Mouse (Mus musculus): ENCODE measurements at regions not wholly inside any gene's neighbourhood (a gene's known extent, or its start where the extent isn't known, plus 50 kb on each side); places are given as distances from the start of the nearest gene placed in this dataset.

GRCm38 (mm10) chr3:121869694-121870093, 54.6 kb upstream of the Abcd3 start:
- Histone ChIP-seq H3K27ac (ENCODE audit: low read length) (no peak overlapping the region), H3K36me3 (ENCODE audit: insufficient read depth, low read length) (no peaks in the 10 kb centered on the region), H3K4me1 (ENCODE audit: insufficient read depth, low read depth, low read length) (no peaks in the 10 kb centered on the region), H3K9ac (replicated peaks; ENCODE audit: low read depth) (no peak overlapping the region), H3K27me3 (replicated peaks; ENCODE audit: insufficient read depth, low read length) (no peaks in the 10 kb centered on the region), H3K9me3 (ENCODE audit: low read length) (no peaks in the 10 kb centered on the region), H3K4me3 (ENCODE audit: low read depth, low read length) (no peak overlapping the region), H3K4me2 (replicated peaks; ENCODE audit: low read depth, low read length) (no peak overlapping the region)
- 42% methylated on average over 4 of the region's 4 CpGs for WGBS
- DNase-seq (ENCODE audit: low spot score): no peak
- no peak for TF ChIP-seq CTCF (IDR thresholded peaks at IDR 0.05)
- no peak for TF ChIP-seq EP300 (IDR thresholded peaks at IDR 0.05)
- ATAC-seq: no peak

- TF ChIP-seq EP300 (IDR thresholded peaks at IDR 0.05) (0 out of 2 replicates have a peak, but pooled peaks have one; percentile 10), CTCF (IDR thresholded peaks at IDR 0.05) (no peak)
- Histone ChIP-seq H3K27ac (ENCODE audit: low read length) (0 out of 2 replicates have a peak overlapping the region, but pooled peaks have one; percentile 20), H3K4me3 (ENCODE audit: low read depth, low read length) (no peak overlapping the region), H3K4me2 (replicated peaks; ENCODE audit: low read depth, low read length) (no peak overlapping the region), H3K36me3 (ENCODE audit: insufficient read depth, low read length) (no peaks in the 10 kb centered on the region), H3K9me3 (ENCODE audit: low read length) (no peaks in the 10 kb centered on the region), H3K27me3 (replicated peaks; ENCODE audit: insufficient read depth, low read length) (no peaks in the 10 kb centered on the region), H3K4me1 (ENCODE audit: insufficient read depth, low read depth, low read length) (no peaks in the 10 kb centered on the region), H3K9ac (replicated peaks; ENCODE audit: low read depth) (no peak overlapping the region)
- DNase-seq (ENCODE audit: low spot score) (peak; percentile 37), ATAC-seq (peak; percentile 25; the same call in 1 of the 2 replicates)
- WGBS: 40% methylated on average over 5 of the region's 5 CpGs
Measured at GRCm38 (mm10) chr3:121867301-121867700, 52.2 kb upstream of the Abcd3 start.

GRCm38 (mm10) chr3:121864734-121865445, 49.8 kb upstream of the Abcd3 start:
- Histone ChIP-seq H3K9ac (replicated peaks; ENCODE audit: low read depth) (no peak overlapping the region), H3K9me3 (ENCODE audit: low read length) (no peaks in the 10 kb centered on the region), H3K27me3 (replicated peaks; ENCODE audit: insufficient read depth, low read length) (no peaks in the 10 kb centered on the region), H3K36me3 (ENCODE audit: insufficient read depth, low read length) (no peaks in the 10 kb centered on the region), H3K27ac (ENCODE audit: low read length) (peak overlapping the region; percentile 55), H3K4me3 (ENCODE audit: low read depth, low read length) (no peak overlapping the region), H3K4me2 (replicated peaks; ENCODE audit: low read depth, low read length) (0 out of 2 replicates have a peak overlapping the region, but pooled peaks have one; percentile 1), H3K4me1 (ENCODE audit: insufficient read depth, low read depth, low read length) (no peaks in the 10 kb centered on the region)
- TF ChIP-seq EP300 (IDR thresholded peaks at IDR 0.05) (peak; percentile 75), CTCF (IDR thresholded peaks at IDR 0.05) (no peak)
- ATAC-seq: peak; percentile 91
- peak; percentile 83 for DNase-seq (ENCODE audit: low spot score)
- WGBS: 42% methylated on average over 8 of the region's 8 CpGs
